Mouse (Mus musculus) T-helper 2 cell (primary cell): Measurements from ENCODE around the gene Gm21885.
"Not testable (repeated sequence)": the region's sequence is repeated elsewhere in the genome, so short reads cannot be mapped to it uniquely, and the experiment has no call there.

Experiments used
- in situ Hi-C: fragments of 300-600 bp; cut with MboI, MseI; formaldehyde crosslinking; loops from one replicate; pipeline ENCODE4 v1.15.1; 2025; ENCODE audit warnings: high pct_unique_total_duplicates

Gene Gm21885

DNA sequence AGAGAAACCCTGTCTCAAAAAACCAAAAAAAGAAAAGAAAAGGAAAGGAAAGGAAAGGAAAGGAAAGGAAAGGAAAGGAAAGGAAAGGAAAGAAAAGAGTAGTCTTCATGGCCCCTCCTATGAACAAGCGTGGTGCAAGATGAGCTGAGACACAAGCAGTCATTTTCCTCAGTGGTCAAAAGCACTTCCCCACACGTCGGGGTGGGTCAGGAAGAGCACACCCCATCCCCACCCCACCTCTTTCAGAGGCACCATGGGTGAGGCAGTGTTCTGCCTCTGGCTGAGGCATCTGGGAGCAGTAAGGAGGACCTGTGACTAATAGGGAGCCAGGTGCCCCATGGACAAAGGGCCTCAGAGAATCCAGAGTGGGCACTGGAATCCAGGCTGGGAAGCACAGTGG is 15.5 kb upstream of the Gm21885 start:
- in situ Hi-C loops = not testable (repeated sequence)

DNA sequence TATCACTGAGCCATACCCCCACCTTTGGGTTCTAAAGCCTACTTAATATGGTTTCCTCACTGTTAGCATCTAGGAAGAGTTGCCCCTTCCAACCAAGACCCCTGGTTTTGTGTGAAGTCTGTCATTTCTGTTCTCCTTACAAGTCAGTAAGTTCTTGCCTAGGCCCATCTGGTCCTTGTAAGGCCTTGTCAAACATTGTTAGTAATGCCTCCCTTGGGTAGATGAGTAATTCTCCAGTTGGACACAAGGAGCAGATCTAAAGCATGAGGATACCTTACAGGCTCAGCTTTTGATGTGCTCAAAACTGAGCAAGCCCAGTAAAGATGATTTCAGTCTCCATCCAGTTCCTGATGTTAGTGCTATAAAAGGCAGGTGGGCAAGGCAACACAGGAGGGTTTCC is 12.9 kb upstream of the Gm21885 start:
- in situ Hi-C loops = no loop called here

DNA sequence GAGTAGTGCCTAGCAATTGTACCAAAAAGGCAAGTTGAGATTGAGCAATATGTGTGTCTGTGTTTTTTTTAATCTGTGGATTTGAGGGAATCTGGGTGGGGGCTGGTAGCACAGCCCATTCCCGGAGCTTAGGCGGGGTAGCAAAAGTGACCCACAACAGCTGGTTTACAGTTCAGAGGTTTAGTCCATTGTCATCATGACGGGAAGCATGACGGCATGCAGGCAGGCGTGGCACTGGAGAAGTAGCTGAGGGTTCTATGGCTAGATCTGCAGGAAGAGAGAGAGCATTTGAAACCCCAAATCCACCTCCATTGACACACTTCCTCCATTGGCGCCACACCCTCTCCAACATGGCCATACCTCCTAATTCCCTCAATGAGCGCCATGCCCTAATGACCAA is 11.8 kb upstream of the Gm21885 start:
- in situ Hi-C loops = loop anchor here (5.0 kb wide), 1 partner anchor 33 kb away; no protein-coding TSS in a partner anchor

DNA sequence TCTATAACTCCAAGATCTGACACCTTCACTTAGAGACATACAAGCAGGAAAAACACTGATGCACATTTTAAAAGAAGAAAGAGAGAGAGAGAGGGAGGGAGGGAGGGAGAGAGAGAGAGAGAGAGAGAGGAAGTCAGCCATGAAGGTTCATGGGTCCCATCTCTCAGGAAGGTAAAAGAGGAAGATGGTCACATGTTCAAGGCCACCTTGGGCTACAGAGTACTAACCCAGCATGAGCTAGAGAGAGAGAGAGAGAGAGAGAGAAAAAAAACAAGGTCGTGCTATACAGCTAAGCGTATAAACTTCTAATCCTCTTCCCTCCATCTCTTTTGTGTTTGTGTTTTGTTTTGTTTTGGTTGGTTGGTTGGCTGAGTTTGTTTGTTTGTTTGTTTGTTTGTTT is 10.7 kb upstream of the Gm21885 start:
- in situ Hi-C loops = loop anchor here (5.0 kb wide), 1 partner anchor 34 kb away; no protein-coding TSS in a partner anchor

- in situ Hi-C loops = loop anchor here (5.0 kb wide), 1 partner anchor 36 kb away; no protein-coding TSS in a partner anchor
These were observed 8.4 kb upstream of the Gm21885 start for GRCm38 (mm10) chr11:94272960-94273927.

DNA sequence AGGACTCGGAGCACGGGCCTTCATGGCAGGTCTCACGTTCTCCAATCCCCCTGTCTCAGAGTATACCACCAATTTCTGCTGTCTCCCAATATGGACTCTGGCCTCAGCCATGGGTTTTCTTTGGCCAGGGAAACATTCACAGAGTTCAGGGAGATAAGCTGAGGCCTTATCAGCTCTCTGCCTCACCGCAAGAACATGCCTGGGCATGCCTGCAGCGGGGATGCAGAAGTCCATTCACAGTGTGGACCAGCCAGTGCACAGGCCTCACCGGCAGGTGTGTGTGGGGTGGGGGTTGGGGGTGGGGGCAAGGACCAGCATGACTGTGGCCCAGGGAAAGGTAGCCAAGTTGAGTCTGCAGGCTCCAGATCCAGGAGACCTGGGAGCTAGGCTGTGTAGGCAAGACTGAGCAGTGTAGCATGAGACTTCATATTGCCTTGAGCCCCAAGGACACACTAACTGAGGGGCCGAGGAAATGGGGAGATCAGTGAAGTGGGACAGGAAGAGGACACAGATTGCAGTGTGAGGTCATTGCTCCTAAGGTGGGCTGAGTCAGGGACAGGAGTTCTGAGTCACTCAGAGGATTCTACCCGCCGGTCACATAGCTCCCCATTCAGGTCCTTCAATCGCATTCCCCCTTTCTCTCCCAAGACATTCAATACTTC is 7.3 kb upstream of the Gm21885 start:
- in situ Hi-C loops = loop anchor here (5.0 kb wide), 1 partner anchor 37 kb away; no protein-coding TSS in a partner anchor

- in situ Hi-C loops = no loop called here
These were observed 6.4 kb upstream of the Gm21885 start for GRCm38 (mm10) chr11:94275226-94275625.

DNA sequence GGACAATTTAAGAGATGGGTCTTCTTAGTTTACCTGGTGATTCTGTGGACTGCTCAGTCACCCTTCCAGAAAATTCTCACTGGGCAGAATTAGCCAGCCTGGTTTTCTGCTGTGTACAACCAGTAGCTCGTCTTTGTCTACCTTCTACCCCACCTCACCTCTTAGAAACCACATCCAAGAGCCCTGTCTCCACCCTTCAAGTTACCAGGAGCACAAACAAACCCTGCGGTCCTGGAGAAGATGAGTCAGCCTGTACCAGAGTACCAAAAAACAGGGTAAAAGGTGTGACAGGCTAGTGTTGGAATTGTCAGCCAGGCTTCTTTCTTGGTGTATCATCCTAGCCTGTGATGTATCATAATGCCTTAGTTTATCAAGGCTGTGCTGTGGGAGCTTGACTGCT is 6.0 kb upstream of the Gm21885 start:
- in situ Hi-C loops = no loop called here

DNA sequence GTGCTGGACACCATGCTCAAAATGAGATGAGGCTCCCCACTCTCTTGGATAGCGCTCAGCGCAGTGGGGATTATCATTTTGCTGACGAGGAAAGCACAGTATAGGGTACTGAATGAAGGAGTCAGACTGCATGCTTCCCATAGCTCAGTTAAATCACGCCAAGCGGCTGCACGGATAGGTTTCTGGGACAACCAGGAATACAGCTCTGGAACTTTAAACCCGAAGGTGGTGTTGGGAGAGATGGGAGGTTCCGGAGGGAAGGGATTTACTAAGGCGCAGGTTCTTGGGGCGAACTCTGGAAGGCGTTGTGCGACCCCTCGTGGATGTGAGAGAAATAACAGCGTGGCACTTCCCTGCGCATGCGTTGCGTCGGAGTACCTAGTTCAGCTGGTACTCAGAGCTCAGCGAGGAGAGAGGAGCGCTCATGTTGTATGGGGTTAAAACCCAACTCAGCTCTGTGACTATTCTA is 4.8 kb upstream of the Gm21885 start:
- in situ Hi-C loops = no loop called here

DNA sequence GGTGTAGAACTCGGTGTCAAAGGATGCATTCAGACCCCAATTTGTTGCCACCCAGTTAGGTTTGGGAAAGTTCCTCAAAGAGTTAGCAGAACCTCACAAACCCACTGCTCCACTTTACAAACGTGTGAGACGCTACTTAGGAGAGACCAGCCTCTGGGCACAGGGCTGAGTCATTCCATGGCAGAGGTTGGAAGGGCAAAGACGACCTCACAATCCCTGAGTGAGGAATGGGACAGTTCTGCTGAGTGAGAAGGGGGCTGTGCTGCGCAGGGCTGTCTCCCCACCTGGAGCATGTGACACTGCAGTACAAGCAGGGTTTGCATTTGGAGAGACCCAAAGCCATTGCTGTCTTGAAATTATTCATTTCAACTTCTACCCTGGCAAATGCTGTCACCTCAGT is 618 bp downstream of the Gm21885 start:
- in situ Hi-C loops = no loop called here

- in situ Hi-C loops = no loop called here
These were observed 1.9 kb downstream of the Gm21885 start for GRCm38 (mm10) chr11:94283536-94284099.

DNA sequence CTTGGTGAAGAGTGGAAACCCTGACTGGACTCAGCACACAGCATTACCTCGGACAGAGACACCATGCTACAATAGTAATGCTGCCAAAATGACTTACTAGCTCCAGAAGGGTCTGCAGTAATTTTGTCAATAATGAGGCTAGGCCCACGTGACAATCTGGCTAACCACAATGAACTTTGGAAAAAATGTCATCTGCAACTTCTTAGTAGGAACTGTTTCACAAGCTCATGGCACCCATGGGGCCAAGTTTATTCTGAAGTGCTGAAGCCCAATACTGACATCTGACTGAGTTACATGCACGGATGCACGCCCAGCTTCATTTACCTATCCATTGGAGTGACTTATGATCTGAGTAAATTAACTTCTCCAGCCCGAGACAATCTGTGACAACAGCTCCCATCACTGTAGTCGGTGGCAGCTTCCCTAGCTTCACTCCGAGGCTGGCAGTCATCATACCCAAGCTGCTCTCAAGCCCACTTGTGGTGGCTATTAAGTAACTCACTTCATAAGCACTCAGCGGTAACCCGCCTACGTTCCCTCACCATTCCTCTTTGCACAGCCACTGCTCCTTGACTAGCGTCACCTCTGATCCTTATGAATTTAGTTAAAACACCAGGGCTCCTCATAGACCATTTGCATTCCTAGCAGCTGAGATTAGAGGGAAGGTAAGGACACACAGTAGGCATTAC is 4.4 kb downstream of the Gm21885 start:
- in situ Hi-C loops = no loop called here

DNA sequence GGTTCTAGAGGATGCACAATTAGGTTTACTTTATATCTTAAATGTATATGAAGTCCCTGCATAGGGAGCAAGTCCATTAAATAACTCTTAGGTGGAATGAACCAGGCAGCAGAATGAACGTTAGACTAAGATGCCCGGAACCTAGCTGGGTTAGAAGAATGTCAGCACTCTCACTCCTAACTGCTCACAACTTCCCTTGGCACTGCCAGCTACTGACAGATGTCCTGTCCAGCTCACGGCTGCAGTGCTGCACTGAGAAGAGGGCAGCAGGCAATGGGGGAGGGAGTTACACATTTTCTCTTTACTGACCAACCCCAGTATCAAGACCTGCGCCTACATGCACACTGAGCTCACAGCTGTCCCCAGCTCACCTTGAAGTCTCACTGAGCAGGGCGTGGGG is 5.4 kb downstream of the Gm21885 start:
- in situ Hi-C loops = no loop called here

DNA sequence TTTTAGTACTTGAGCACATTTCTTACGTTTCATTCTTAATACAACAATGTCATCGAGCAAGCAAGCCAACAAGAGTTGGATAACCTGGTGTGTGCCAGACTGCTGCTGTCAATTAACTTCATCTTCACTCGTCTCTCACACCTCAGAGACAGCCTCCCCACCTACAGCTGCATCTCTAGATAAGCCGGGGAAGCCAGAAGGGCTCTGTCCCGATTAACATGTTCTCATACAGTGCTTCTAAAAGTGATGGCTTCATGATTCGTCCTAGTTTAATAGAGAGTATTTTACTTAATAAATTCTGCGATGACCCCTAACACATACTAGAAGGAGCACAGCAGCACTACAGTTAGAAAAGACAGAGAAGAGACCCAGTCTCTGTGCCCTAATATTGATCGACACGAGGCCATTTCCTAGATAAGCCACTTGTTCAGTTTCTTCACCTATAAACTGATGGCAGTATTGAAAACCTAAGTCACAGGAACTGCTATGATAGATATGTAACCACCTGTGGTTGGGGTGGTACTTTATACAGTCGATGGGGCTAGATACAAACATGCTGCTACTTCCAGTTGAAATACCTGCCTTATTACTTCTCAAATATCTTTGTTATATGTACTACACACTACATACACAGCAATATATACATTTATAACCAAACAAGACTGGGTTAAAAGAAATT is 8.5 kb downstream of the Gm21885 start:
- in situ Hi-C loops = no loop called here

DNA sequence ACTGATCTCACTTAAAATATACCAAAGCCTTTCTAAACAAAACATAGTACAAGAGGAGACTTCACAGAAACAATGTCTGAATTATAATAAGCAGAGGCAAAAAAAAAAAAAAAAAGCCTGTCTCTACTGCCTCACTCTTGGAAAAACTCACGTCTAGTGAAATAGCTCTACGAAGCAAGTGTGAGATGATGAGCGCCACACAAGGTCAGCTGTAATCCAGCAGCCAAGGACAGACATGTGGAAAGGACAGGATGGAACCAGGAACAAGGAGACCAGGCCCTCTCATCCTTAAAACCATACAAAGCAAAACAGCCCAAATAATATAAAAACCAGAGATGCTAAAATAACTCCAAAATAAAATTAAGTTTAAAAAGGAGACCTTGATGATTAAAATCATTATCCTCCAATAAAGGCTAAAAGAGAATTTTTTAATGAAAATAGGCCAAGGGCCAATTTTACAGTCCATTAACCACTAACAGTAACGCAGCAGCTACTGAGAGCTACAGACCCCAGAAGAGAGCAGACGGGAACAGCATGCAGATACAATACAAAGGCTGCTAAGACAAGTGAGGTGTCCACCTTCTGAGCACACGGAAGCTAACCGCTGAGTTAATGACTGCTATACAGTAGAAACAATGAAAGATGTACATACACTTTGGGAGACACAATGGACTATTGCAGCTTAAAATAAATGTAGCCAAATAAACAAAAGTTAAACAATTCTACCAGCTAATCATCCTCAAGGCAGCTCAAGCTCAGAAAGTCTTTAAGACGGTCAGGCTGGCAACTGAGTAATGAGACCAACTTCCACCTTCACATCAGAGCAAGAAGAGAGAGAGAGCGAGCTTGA is 13.5 kb downstream of the Gm21885 start:
- in situ Hi-C loops = no loop called here

GRCm38 (mm10) chr11:94312733-94313132 is 31.1 kb downstream of the Gm21885 start:
- in situ Hi-C loops = no loop called here

DNA sequence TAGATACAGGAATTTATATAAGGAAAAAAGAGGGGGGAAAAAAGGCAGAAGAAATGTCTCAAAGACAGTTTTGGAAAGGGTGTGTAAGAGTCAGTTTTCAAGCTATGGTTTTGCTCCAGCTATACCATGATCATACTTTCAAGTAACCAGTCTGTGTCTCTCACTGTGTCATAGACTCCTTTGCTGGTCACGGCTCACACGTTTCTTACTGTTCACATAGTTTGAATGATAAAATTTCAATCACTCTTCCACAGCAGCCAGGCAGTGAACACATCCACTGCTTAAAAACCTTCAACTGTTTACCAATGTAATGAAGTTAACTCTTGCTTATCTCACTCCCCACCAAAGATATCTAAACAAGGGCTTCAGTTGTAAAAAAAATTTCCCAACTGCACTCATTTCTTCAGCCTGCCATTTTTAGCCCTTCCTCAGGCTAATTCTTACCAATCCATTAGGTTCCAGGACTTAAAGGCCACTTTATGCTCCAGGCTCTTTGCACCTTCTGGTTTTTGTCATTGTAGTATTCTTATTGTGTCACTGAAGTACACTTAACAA is 32.5 kb downstream of the Gm21885 start:
- in situ Hi-C loops = no loop called here

- in situ Hi-C loops = no loop called here
These were observed 33.6 kb downstream of the Gm21885 start for GRCm38 (mm10) chr11:94315308-94315707.

DNA sequence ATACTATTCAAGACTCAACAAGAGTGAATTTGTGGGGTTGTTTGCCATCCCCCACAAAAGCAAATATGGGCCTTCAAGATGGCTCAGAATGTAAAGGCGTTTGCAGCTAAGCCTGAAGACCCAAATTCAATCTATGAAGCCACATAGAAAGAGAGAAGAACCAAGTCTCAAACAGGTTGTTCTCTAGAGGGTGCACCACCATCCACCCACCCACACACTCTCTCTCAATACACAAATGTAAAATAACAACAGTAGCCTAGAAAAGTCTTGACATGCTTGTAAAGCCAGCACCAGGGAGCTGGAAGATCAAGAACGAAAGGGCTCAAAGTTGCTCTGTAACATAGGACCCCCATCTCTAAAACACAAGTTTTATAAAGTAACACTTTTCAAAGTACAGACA is 34.9 kb downstream of the Gm21885 start:
- in situ Hi-C loops = no loop called here

GRCm38 (mm10) chr11:94317014-94317413 is 35.3 kb downstream of the Gm21885 start:
- in situ Hi-C loops = no loop called here
